Mouse (Mus musculus) bone marrow, adult 2 months (tissue): Measurements from ENCODE around the gene Taf15.

ENCODE experiments used
- CTCF ChIP-seq: fragments of 200-500 bp; IDR thresholded peaks from 2 replicates; pipeline ENCODE4 v1.5.1; 2011; ENCODE audit warnings: low read length, control low read depth; ENCODE audit not compliant: control insufficient read depth, insufficient read depth
- POLR2A ChIP-seq: fragments of 200-500 bp; IDR thresholded peaks from 2 replicates; pipeline ENCODE4 v1.6.1; 2011; ENCODE audit warnings: low read depth, mild to moderate bottlenecking, control low read depth, low read length, borderline replicate concordance; ENCODE audit not compliant: control insufficient read depth

- TF ChIP-seq CTCF (no peak), POLR2A (no peak)
These were observed 36.6 kb downstream of the Taf15 start for GRCm38 (mm10) chr11:83509521-83509920.
